Mouse (Mus musculus) spleen, adult 18-20 months (tissue): ENCODE measurements at regions not wholly inside any gene's neighbourhood (a gene's known extent, or its start where the extent isn't known, plus 50 kb on each side); places are given as distances from the start of the nearest gene placed in this dataset.

ENCODE experiments used
- DNase-seq, 2 experiments: peaks; one replicate each; pipeline ENCODE4 v3.0.0; 2022; ENCODE audit warnings: mixed read lengths in 2 of 2

DNA sequence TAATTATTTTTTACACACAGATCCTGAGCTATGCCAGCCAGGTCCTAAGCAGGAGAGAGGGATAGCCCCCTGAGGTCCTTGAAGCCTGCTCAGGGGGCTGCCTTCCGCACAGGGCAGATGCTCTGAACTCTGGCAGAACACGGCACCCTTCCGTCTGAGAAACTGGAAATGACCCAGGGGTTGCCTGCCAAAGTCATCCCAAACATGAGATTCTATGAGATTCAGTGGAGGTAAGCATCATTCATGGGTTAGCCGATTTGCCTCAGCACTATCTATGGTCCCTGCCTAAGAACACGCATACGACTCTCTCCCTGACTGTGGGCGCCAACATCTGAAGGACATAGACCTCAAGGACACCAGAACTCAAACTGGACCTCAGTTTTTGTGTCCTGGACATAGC, 152.8 kb downstream of the Bcl11b start:
- no peak for DNase-seq

DNA sequence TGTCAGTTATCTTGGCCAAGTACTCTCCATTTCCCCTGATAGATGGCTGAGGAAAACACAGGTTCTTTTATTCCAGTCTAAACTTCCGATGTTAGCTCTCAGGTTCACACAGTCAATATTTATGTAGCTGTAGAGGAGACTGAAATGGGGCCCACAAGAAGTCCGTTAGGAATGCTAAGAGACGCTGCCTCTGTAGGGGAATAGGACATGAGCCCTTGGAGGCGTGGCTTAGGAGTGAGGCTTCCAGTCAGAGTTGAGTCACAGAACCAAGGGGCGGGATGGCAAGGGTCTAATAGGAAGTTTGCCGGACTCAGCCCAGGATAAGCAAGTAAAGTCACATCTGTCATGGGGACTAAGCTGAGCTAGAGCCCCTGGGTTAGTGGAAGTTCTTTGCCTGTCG, 150.5 kb downstream of the Bcl11b start:
- no peak for DNase-seq

DNA sequence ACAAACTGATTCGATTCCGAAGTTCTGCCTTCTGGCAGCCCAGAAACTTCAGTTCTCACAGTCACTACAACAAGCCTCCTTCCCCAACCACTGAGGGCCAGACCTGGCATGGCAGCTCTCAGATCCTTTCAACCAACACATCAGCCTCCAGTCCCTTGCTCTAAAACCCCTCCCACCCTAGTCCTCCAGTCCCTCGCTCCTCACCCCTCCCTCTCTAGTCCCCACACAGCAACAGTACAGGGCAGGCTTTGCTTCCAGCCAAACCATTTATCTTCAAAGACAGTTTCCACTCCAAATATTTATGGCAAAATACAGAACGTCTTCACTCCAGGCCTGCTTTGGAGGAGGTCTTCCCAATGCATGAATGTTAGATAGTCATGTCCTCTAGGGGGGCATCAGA, 147.9 kb downstream of the Bcl11b start:
- no peak for DNase-seq

DNA sequence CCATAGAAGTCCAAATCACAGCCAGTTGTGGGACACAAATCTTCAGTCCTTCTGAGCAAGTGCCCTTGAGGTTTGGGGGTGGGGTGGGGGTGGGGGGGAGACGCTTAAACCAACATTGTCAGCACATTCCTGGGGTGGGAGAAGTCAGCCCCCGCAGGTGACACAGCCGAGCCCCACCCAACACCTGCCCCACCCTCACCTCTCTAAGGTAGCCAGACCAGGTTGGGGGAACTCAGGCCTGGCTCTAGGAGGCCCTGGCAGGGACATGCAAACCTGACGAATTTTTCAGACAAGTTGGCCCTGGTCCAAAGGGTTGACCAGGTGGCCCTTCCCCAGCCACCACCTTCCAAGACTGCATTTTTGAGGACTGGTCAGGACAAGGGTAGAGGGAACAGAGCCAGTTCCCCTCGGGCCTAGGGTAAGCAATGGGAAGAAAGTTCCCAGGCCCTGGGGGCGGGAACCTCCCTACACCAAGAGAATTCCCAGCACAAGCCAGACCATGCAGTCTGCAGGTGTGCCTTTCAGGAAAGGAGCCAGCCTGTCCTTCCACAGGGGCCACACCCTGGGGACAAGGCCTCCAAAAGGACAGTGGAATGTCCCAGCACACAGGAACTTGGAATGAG, 146.9 kb downstream of the Bcl11b start:
- no peak for DNase-seq

DNA sequence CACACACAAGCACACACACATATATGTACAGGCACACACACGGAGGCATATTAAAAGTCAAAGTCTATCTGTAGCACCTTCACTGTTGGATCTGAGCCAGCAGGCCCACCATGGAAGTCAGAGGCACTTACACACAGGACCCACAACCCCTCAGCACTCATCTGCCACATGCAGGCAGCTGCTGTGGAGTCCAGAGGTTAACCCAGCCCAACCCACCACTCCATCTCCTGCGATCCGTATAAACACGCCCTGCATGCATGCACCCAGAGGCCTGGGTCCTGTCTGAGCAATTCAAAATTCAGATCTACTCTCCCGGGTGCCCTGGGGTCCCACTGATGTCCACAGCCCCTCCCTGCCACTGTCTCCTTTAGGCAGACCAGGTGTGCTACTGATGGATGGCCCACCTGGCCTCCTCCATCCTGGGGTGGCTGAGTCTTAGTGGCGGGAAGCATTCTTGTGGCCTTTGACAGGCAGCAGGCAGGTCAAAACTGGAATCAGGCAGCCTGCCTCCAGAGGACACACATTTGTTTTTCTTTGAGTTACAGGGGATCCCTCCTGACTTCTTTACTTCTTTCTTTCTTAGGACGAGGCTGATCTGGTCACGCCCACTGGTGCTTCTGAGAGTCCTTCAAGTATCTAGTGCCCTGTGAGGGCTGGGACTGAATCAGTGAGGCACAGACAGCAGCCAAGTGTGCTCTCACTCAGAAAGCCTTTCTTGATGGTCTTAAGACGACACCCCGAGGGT, 144.7 kb downstream of the Bcl11b start:
- no peak for DNase-seq

DNA sequence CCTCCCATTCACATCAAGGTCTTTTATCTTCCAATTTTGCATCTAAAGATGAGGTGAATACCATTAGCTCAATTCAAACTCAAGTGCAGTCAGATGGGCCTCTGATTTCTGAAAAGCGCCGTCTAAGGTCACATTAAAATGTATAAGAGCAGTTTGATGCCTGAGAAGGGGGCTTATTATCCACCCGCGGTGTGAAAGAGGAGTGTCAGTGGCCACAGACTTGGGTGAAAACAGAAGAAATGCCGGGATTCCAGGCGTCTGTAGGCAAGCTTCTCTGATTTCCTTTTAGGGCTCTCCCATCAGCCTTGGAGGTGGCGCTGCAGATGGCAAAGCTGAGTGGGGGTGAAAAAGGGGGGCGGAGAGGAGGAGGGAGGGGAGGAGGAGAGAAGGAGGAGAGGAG, 143.7 kb downstream of the Bcl11b start:
- DNase-seq, result no peak

DNA sequence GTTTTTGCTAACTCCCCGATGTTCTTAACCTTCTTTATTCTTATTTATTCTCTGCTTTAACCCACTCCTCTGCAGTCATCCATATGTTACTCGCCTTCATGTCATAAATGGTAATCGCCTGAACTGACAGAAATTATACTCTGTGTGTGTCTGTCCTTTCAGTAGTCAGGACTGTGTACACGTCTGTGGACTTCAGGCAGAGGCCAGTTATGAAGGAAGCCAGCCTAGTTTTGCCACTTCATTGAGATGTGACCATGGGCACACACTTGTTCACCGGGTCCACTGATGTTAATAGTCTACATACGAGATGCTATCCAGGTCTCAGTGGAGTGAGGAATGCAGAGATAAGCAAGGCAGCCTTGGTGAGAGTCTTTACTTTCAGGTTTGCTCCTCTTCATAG, 143.0 kb downstream of the Bcl11b start:
- DNase-seq, result no peak
